Mouse (Mus musculus) heart, embryonic 13.5 days (tissue): ENCODE measurements around the gene Polr2b. TPM values are rescaled to one million over a fixed set of nuclear protein-coding genes. Genes with fewer than 3 reads are reported as not detected.

Experiments used
- ATAC-seq: fragments of 200-750 bp; cut with Nextera tagmentation; 2 replicates; pipeline ENCODE4 v1.8.0; 2017; ENCODE audit warnings: moderate TSS enrichment; ENCODE audit not compliant: insufficient number of reproducible peaks, low FRiP score, low TSS enrichment; ENCODE audit errors: extremely low read depth
- H3K27ac ChIP-seq: fragments of 300-500 bp; sonication (generic); replicated peaks from 2 replicates; pipeline ENCODE4 v1.5.1; 2015; ENCODE audit warnings: moderate library complexity, mild to moderate bottlenecking, inconsistent platforms
- H3K27me3 ChIP-seq: fragments of 300-500 bp; sonication (generic); replicated peaks from 2 replicates; pipeline ENCODE4 v1.6.1; 2015; ENCODE audit warnings: mild to moderate bottlenecking, inconsistent platforms
- H3K36me3 ChIP-seq: fragments of 300-500 bp; sonication (generic); 2 replicates; pipeline ENCODE4 v1.6.1; 2015; ENCODE audit warnings: mild to moderate bottlenecking, inconsistent platforms
- H3K4me1 ChIP-seq: fragments of 300-500 bp; sonication (generic); 2 replicates; pipeline ENCODE4 v1.6.1; 2015; ENCODE audit warnings: inconsistent platforms
- H3K4me2 ChIP-seq: fragments of 300-500 bp; sonication (generic); 2 replicates; pipeline ENCODE4 v1.6.1; 2015; ENCODE audit warnings: inconsistent platforms, mild to moderate bottlenecking, moderate library complexity
- H3K4me3 ChIP-seq: fragments of 300-500 bp; sonication (generic); 2 replicates; pipeline ENCODE4 v1.5.1; 2015; ENCODE audit warnings: moderate library complexity, mild to moderate bottlenecking, inconsistent platforms
- H3K9ac ChIP-seq: fragments of 300-500 bp; sonication (generic); 2 replicates; pipeline ENCODE4 v1.6.1; 2015; ENCODE audit warnings: inconsistent platforms, mild to moderate bottlenecking, moderate library complexity
- H3K9me3 ChIP-seq: fragments of 300-500 bp; sonication (generic); 2 replicates; pipeline ENCODE4 v1.6.1; 2016; ENCODE audit warnings: inconsistent platforms
- whole genome bisulfite sequencing: fragments of 180-500 bp; shearing (Covaris S2); methylation state at CpG from one replicate; pipeline ENCODE4 v1.1.7; 2015; ENCODE audit warnings: mixed read lengths; 5-methylcytosine and 5-hydroxymethylcytosine counted together
- polyA plus RNA-seq: library from polyadenylated mRNA; unstranded; fragments of >200 nt; fragmentation: Nextera tagmentation; extraction: Ambion mirVana; gene quantifications from 2 replicates; pipeline ENCODE4 v1.2.1, GENCODE M21; 2015

Gene Polr2b
- polyA plus RNA-seq, 1 experiment from 2014 or later = 34.6 TPM

DNA sequence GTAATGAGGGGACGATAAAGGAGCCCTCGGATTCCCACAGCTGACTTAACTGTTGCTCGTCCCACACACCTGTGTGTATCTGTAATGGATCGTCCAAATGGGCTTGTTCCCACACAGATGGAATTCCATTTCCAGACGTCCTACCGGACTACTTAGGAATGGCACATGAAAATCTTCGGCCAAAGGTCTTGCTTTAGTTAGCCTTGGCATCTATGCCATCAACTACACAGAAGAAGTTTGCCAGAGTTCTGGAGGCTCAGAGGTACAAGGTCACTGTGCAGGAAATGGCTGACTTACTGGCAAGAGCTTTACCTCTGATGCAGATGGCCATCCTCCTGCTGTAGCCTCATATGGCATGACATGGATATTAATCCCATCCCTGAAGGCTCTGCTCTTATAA lies 71.3 kb downstream of the Polr2b start:
- Histone ChIP-seq H3K4me1 (peaks cover 14% of the 10 kb centered on the region), H3K4me3 (no peak overlapping the region), H3K9me3 (no peaks in the 10 kb centered on the region), H3K9ac (no peak overlapping the region), H3K36me3 (no peaks in the 10 kb centered on the region), H3K27ac (no peak overlapping the region), H3K27me3 (no peaks in the 10 kb centered on the region), H3K4me2 (no peak overlapping the region)
- 79% methylated on average over 7 of the region's 7 CpGs for WGBS
- ATAC-seq = no peak

DNA sequence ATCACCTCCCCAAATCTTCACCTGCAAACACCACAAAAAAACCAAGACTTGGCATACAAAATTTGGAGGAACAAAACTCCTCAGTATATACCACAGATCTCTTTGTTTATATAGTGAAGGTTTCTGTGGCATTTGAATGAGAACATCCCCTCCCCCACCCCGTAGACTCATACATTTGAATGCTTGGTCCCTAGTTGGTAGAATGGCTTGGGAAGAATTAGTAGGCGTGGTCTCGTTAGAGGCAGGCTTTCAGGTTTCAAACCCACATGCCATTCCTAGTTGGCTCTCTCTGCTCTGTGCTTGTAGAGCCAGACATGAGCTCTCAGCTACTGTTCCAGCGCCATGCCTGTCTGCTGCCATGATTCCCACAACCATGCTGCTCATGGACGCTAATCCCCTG lies 71.7 kb downstream of the Polr2b start:
- Histone ChIP-seq H3K4me2 (no peak overlapping the region), H3K36me3 (no peaks in the 10 kb centered on the region), H3K4me3 (no peak overlapping the region), H3K4me1 (peaks cover 18% of the 10 kb centered on the region), H3K27ac (no peak overlapping the region), H3K9me3 (no peaks in the 10 kb centered on the region), H3K9ac (no peak overlapping the region), H3K27me3 (no peaks in the 10 kb centered on the region)
- 78% methylated on average over 5 of the region's 5 CpGs for WGBS
- ATAC-seq = no peak

DNA sequence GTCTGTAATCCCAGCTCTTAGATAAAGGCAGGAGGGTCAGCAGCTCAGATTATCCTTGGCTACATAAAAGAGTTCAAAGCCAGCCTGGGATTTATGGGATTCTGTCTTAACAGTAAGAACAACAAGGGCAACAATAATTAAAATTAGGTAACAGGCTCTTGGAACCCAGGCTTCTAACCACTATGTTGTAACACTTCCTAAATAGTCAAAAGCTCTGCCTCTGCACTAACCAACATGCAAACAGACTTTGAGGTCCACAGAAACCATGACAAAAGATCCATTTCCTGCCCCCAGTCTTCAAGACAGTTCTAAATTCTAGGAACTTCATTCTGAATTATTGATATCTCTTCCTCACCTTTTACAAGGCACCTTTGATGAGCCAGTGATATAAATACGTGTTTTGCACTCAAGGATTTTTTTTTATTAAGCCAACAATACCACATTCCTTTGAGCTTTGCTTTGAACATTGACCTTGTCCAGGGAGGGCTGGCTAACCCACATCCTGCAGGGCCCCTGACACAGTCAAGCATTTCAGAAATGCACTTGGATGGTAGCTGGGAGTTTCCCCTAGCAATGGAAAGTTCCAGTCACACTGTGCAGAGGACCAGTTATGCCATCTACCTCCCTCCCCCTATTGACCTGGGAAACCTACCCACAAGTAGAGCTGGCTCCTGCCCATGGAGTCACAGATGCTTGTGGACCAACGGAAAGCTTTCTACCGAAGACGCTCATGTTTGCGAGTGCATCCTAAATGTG lies 74.0 kb downstream of the Polr2b start:
- H3K9me3 ChIP-seq = no peaks in the 10 kb centered on the region
- no peak overlapping the region for H3K27ac ChIP-seq
- WGBS = 70% methylated on average over 5 of the region's 5 CpGs
- H3K4me3 ChIP-seq = no peak overlapping the region
- H3K4me1 ChIP-seq = peaks cover 31% of the 10 kb centered on the region
- no peak overlapping the region for H3K4me2 ChIP-seq
- no peaks in the 10 kb centered on the region for H3K36me3 ChIP-seq
- H3K27me3 ChIP-seq = no peaks in the 10 kb centered on the region
- no peak for ATAC-seq
- no peak overlapping the region for H3K9ac ChIP-seq

DNA sequence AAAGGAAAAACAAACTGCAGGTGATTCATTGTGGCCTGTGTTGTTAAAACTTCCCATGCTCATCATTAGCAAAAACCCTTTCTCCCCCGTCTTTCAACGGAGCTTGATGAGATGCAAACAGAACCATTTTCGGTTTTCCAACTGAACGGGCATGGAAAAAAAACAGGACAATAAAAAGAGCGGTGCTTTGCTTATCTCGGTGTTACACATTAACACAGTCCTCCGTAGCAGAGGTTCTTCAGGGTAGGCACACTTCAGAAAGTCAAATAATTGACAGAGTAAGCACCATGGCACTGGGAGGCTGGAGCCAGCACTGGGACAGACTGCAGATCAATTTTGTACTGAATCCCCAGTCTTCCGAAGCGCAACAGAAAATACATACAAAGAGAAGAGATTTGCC lies 74.8 kb downstream of the Polr2b start:
- Histone ChIP-seq H3K27me3 (no peaks in the 10 kb centered on the region), H3K9ac (no peak overlapping the region), H3K4me1 (peaks cover 31% of the 10 kb centered on the region), H3K27ac (no peak overlapping the region), H3K9me3 (no peaks in the 10 kb centered on the region), H3K4me3 (no peak overlapping the region), H3K4me2 (no peak overlapping the region), H3K36me3 (no peaks in the 10 kb centered on the region)
- 74% methylated on average over 9 of the region's 9 CpGs for WGBS
- no peak for ATAC-seq

DNA sequence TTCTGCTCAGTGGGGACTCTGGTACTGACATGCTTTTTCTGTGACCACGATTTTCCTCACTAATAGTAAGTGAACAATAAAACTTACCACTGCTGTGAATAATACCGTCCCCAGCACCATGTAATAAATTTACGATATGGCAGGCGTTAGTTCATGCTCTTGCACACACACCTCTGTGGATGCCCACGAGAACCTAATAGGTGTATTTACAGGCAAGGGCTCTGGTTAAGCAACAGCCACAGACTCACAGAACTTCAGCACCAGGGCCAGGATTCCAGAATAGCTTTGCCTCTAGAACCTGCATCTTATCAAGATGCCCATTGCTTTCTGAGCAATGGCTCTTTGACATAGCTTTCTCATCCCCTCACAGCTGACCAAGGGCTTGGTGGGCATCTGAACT lies 75.3 kb downstream of the Polr2b start:
- no peak overlapping the region for H3K27ac ChIP-seq

DNA sequence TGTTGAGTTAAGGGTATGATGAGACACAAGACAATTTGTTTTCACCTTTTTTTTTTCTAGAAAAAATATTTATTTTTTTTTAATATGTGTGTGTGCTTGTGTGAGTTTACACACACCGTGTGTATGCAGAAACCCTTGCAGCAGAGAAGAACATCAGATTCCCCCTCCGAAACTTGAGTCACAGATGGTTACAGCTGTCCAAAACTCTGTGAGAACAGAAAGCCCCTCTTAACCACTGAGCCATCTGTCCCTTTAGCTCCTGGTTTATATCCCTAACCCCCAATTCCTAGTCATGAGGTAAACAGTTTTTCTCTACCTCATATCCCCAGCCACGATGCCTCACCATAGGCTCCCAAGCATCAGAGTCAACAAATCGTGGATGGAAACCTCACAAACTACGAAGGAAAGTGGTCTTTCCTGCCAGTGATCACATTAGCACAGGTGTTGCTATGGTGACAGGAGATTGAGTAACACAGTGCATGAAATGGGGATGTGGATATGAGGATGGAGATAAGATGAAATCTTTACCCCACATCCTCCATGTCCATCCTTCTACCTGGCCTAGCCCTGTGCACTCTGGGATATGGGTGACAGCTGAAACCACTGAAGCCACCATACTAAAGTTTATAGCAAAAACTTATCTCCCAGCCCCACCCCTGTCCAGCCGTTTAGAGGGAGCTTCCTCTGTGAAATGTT lies 76.1 kb downstream of the Polr2b start:
- no peak overlapping the region for H3K4me3 ChIP-seq
- no peaks in the 10 kb centered on the region for H3K9me3 ChIP-seq
- no peak overlapping the region for H3K4me2 ChIP-seq
- ATAC-seq = no peak
- no peak overlapping the region for H3K27ac ChIP-seq
- no peak overlapping the region; the same call in 1 of the 2 replicates for H3K9ac ChIP-seq
- H3K4me1 ChIP-seq = peaks cover 31% of the 10 kb centered on the region
- H3K36me3 ChIP-seq = no peaks in the 10 kb centered on the region
- H3K27me3 ChIP-seq = no peaks in the 10 kb centered on the region
- WGBS = 67% methylated on average over 6 of the region's 6 CpGs

More for the DNA sequence above, 75.3 kb downstream of the Polr2b start:
- H3K4me3 ChIP-seq = no peak overlapping the region
- no peaks in the 10 kb centered on the region for H3K9me3 ChIP-seq
- peaks cover 31% of the 10 kb centered on the region for H3K4me1 ChIP-seq
- ATAC-seq = no peak
- no peaks in the 10 kb centered on the region for H3K36me3 ChIP-seq
- 80% methylated on average over 5 of the region's 5 CpGs for WGBS
- no peaks in the 10 kb centered on the region for H3K27me3 ChIP-seq
- H3K4me2 ChIP-seq = no peak overlapping the region
- no peak overlapping the region for H3K9ac ChIP-seq

DNA sequence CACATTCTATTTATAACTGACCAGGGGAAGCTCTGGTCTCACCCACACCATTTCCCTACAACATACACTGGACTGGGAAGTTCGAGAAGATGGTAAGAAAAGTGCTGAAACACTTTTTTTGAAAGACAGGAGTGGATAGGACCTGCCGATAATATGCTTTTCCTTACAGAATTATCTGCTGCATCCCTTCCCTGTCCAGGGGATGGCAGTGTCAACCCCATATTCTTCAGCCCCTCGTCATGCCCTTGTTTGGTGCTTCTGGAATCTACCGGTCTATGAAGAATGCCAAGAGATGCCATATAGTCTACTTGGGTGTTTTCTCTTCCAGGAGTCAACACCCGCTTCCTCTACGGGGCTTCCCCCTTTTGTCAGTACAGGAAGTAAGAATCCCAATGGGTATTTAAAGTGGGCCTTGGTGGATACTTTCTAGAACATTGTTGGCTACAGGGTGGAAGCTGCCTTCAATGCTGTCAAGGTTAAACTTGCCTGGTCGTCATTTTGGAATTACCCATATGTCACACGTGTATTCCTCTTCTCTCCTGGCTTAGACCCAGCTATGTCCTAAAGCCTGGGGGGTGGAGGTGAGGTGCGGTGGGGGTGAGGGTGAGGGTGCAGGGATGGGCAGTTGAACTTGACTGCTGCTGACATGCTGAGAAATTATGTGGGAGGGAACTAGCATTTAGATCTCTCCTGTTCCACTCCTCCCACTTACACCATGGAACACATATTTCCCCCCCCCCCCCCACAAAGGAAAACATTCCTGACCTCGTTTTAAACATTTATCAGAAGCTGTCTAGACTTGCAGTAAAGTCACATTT lies 76.9 kb downstream of the Polr2b start:
- WGBS = 51% methylated on average over 10 of the region's 10 CpGs
- Histone ChIP-seq H3K27me3 (no peaks in the 10 kb centered on the region), H3K9me3 (no peaks in the 10 kb centered on the region), H3K9ac (no peak overlapping the region; the same call in 1 of the 2 replicates), H3K27ac (no peak overlapping the region), H3K36me3 (no peaks in the 10 kb centered on the region), H3K4me2 (no peak overlapping the region), H3K4me3 (no peak overlapping the region), H3K4me1 (peaks cover 31% of the 10 kb centered on the region)
- no peak for ATAC-seq

DNA sequence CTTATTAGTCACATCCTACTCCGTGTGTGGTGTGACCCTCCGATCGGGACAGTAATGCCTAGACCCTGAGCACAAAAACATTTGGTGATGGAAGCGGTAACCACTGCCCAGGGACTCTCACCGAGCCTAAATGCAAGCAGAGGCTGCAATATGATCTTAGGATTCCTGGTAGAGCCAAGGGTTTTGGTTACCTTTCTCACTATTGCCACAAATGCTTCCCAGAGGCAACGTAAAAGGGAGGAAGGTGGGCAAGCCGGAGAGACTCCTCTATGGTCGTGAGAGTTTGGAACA lies 77.4 kb downstream of the Polr2b start:
- Histone ChIP-seq H3K36me3 (no peaks in the 10 kb centered on the region), H3K4me3 (no peak overlapping the region), H3K9me3 (no peaks in the 10 kb centered on the region), H3K4me2 (no peak overlapping the region), H3K4me1 (peaks cover 31% of the 10 kb centered on the region), H3K9ac (no peak overlapping the region), H3K27ac (no peak overlapping the region), H3K27me3 (no peaks in the 10 kb centered on the region)
- WGBS = 63% methylated on average over 8 of the region's 8 CpGs
- no peak for ATAC-seq

DNA sequence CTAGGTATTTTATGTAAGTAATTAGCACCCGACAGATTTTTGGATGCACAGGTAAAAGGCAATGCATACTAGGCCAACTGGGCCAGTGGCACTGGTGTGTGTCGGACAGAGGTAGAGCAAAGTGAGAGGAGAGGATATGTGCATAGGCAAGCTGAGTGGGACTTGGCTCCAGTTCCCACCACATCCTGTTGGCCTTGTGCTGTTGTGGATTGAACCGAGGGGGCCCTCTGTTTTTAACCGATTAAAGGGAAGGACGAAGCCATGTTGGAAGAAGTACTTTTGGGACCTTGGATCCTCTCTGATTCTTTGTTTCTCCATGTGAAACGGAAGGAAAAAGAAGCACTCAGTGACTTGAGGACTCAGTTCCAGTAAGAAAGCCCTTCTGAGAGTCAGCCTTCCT lies 78.4 kb downstream of the Polr2b start:
- ATAC-seq = no peak
- Histone ChIP-seq H3K4me1 (peaks cover 31% of the 10 kb centered on the region), H3K9me3 (no peaks in the 10 kb centered on the region), H3K4me2 (no peak overlapping the region), H3K4me3 (no peak overlapping the region), H3K9ac (no peak overlapping the region), H3K27me3 (no peaks in the 10 kb centered on the region), H3K36me3 (no peaks in the 10 kb centered on the region), H3K27ac (no peak overlapping the region)
- WGBS = 71% methylated on average over 6 of the region's 6 CpGs

DNA sequence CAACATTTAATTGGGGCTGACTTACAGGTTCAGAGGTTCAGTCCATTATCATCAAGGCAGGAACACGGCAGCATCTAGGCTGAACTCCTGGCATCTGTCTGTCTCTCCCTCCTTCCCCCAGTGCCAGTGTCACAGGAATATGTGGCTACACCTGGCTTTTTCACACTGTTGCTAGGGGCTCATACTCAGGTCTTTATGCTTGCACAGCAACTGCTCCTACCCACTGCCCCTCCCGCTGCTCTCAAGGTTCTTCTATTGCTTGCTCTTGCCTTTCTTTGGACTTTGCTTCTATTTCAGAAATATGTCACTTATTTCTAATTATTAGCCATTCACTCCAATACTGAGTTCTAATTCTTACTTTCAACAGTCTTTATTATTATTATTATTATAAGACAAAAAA lies 80.3 kb downstream of the Polr2b start:
- Histone ChIP-seq H3K27me3 (no peaks in the 10 kb centered on the region), H3K4me3 (no peak overlapping the region), H3K9ac (no peak overlapping the region), H3K9me3 (no peaks in the 10 kb centered on the region), H3K4me2 (no peak overlapping the region), H3K27ac (no peak overlapping the region), H3K36me3 (no peaks in the 10 kb centered on the region), H3K4me1 (peaks cover 25% of the 10 kb centered on the region)
- WGBS = 78% methylated on average over 2 of the region's 2 CpGs
- ATAC-seq = no peak

DNA sequence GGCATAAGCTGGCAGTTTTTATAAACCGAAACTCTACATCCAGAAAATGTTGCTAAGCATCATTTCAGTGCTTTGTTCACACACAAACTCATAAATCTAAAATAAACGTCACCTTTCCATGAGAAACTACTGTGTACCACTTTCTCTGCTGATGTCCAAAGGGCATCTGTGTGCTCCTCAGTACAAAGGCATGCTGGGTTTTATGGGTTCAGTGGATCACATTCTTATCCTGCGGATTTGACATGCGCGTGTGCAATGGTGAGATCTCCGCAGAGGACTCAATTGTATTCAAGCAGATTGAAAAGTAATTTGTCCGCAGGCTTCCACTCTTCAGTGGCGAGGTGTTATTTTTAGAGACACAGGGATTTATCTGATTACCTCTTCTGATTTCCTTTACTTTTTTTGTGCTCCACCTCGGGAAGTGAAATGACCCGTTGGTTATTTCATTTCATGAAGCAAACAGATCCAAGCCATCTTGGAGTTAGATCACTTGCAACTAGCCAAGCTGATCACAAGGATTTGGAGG lies 83.2 kb downstream of the Polr2b start:
- no peak overlapping the region for H3K27ac ChIP-seq
- H3K36me3 ChIP-seq = no peaks in the 10 kb centered on the region
- H3K9ac ChIP-seq = no peak overlapping the region
- no peaks in the 10 kb centered on the region for H3K9me3 ChIP-seq
- no peak overlapping the region for H3K4me3 ChIP-seq
- H3K4me1 ChIP-seq = peaks cover 23% of the 10 kb centered on the region
- no peak for ATAC-seq
- peaks cover 18% of the 10 kb centered on the region for H3K27me3 ChIP-seq
- H3K4me2 ChIP-seq = no peak overlapping the region
- 81% methylated on average over 10 of the region's 10 CpGs for WGBS
